16 mouse cellular contexts compared by ENCODE assay signal in genomic region chr5:118679283-118679835, GRCm38 (mm10).
A peak's percentile ranks its signal among the peaks of the same experiment; 100 is the strongest.
DNase-seq lines count a peak whose midpoint lies in the region; ATAC-seq and TF ChIP-seq lines count a peak whose summit lies in the region.
"Had no signal": no experiment of that assay in that cellular context is flagged by ENCODE, and none has a peak within 500 bp of the region (broad histone marks: within the 10 kb centered on the region; RNA-seq: fewer than 3 reads in every experiment).

No protein-coding gene starts in this region.

- DNase-seq in hindbrain, embryonic 10.5 days (ENCODE audit: low spot score): no peak
- peak; percentile 53 for DNase-seq in midbrain, postnatal 0 days (ENCODE audit: low spot score)
- DNase-seq in midbrain, embryonic 11.5 days (ENCODE audit: low spot score, missing footprints): no peak
- DNase-seq in kidney, postnatal 14 days: peak; percentile 49
- DNase-seq in left cerebral cortex, postnatal 10 days (ENCODE audit: extremely low spot score in 1 of 2, low spot score in 2 of 2): no peak
- DNase-seq in c-Kit-positive CD71-positive TER-119-positive erythroid progenitor cells, embryonic 14.5 days (ENCODE audit: low spot score): no peak
- DNase-seq: adrenal gland, postnatal 36 days; cerebellum, adult 11 months; heart, postnatal 36 days; lung, embryonic 14.5 days; right cerebral cortex, postnatal 4 days; thymus, postnatal 25 days had no signal

- ATAC-seq in hindbrain, embryonic 15.5 days (ENCODE audit: low FRiP score, low read depth): peak; percentile 43; the same call in 1 of the 2 replicates
- ATAC-seq in midbrain, postnatal 0 days (ENCODE audit: low FRiP score): no peak
- no peak for ATAC-seq in midbrain, embryonic 11.5 days (ENCODE audit: low FRiP score)
- ATAC-seq: midbrain, embryonic 16.5 days had no signal

- no peaks in the 10 kb centered on the region for H3K9me3 ChIP-seq in hindbrain, embryonic 15.5 days
- no peaks in the 10 kb centered on the region for H3K9me3 ChIP-seq in hindbrain, embryonic 10.5 days
- H3K9me3 ChIP-seq in midbrain, postnatal 0 days (ENCODE audit: low read length): no peaks in the 10 kb centered on the region
- H3K9me3 ChIP-seq in midbrain, embryonic 11.5 days (ENCODE audit: control insufficient read depth, low read length): no peaks in the 10 kb centered on the region
- H3K9me3 ChIP-seq: neural tube, embryonic 13.5 days had no signal

- H3K9ac ChIP-seq in hindbrain, embryonic 15.5 days: no peak overlapping the region
- no peak overlapping the region for H3K9ac ChIP-seq in midbrain, postnatal 0 days (replicated peaks; ENCODE audit: low read length, poor library complexity, severe bottlenecking)
- H3K9ac ChIP-seq in midbrain, embryonic 11.5 days (ENCODE audit: low read length): no peak overlapping the region
- H3K9ac ChIP-seq: lung, embryonic 14.5 days; neural tube, embryonic 13.5 days had no signal

- H3K27ac ChIP-seq in hindbrain, embryonic 15.5 days (replicated peaks): no peak overlapping the region
- H3K27ac ChIP-seq in hindbrain, embryonic 10.5 days: no peak overlapping the region
- no peak overlapping the region for H3K27ac ChIP-seq in midbrain, postnatal 0 days (ENCODE audit: low read depth, low read length)
- H3K27ac ChIP-seq in midbrain, embryonic 11.5 days (ENCODE audit: low read depth, low read length): no peak overlapping the region
- H3K27ac ChIP-seq in small intestine, adult 2 months (ENCODE audit: insufficient read depth, low read depth, low read length): peak overlapping the region; percentile 39
- H3K27ac ChIP-seq: neural tube, embryonic 13.5 days had no signal

- H3K27me3 ChIP-seq in hindbrain, embryonic 15.5 days: no peaks in the 10 kb centered on the region
- H3K27me3 ChIP-seq in hindbrain, embryonic 10.5 days (ENCODE audit: insufficient read depth, poor library complexity, severe bottlenecking): no peaks in the 10 kb centered on the region
- H3K27me3 ChIP-seq in midbrain, postnatal 0 days (ENCODE audit: insufficient read depth, low read length): no peaks in the 10 kb centered on the region
- no peaks in the 10 kb centered on the region for H3K27me3 ChIP-seq in midbrain, embryonic 11.5 days (ENCODE audit: control insufficient read depth, insufficient read depth, low read length)
- no peaks in the 10 kb centered on the region for H3K27me3 ChIP-seq in small intestine, adult 2 months (ENCODE audit: control insufficient read depth, insufficient read depth, low read length)
- H3K27me3 ChIP-seq: neural tube, embryonic 13.5 days had no signal

- 59% methylated on average over 9 of the region's 9 CpGs for WGBS in hindbrain, embryonic 15.5 days
- 86% methylated on average over 9 of the region's 9 CpGs for WGBS in hindbrain, embryonic 10.5 days
- whole genome bisulfite sequencing in midbrain, postnatal 0 days: 76% methylated on average over 9 of the region's 9 CpGs
- WGBS in midbrain, embryonic 11.5 days: 83% methylated on average over 9 of the region's 9 CpGs
- 49% methylated on average over 9 of the region's 9 CpGs for WGBS in small intestine, adult 2 months

- H3K36me3 ChIP-seq in hindbrain, embryonic 15.5 days: peaks cover 3% of the 10 kb centered on the region; the same call in 1 of the 2 replicates
- peaks cover 28% of the 10 kb centered on the region for H3K36me3 ChIP-seq in hindbrain, embryonic 10.5 days
- H3K36me3 ChIP-seq in midbrain, postnatal 0 days (ENCODE audit: insufficient read depth, low read length): no peaks in the 10 kb centered on the region
- H3K36me3 ChIP-seq in midbrain, embryonic 11.5 days (ENCODE audit: control insufficient read depth, insufficient read depth, low read length): peaks cover 3% of the 10 kb centered on the region
- peaks cover 7% of the 10 kb centered on the region for H3K36me3 ChIP-seq in small intestine, adult 2 months (ENCODE audit: control insufficient read depth, insufficient read depth, low read length)

- TF ChIP-seq POLR2A in small intestine, adult 2 months (IDR thresholded peaks at IDR 0.05; ENCODE audit: low read depth, low read length): no peak

- no peak overlapping the region for H3K4me3 ChIP-seq in hindbrain, embryonic 15.5 days
- no peak overlapping the region for H3K4me3 ChIP-seq in hindbrain, embryonic 10.5 days
- H3K4me3 ChIP-seq in midbrain, postnatal 0 days (ENCODE audit: low read depth, low read length): no peak overlapping the region
- no peak overlapping the region for H3K4me3 ChIP-seq in midbrain, embryonic 11.5 days (ENCODE audit: low read depth, low read length)
- peak overlapping the region; percentile 11; the same call in 1 of the 2 replicates for H3K4me3 ChIP-seq in small intestine, adult 2 months (ENCODE audit: low read depth, low read length)
- H3K4me3 ChIP-seq: neural tube, embryonic 13.5 days had no signal

- no peak overlapping the region for H3K4me2 ChIP-seq in hindbrain, embryonic 15.5 days
- no peak overlapping the region for H3K4me2 ChIP-seq in midbrain, postnatal 0 days (ENCODE audit: low read depth, low read length, poor library complexity, severe bottlenecking)
- no peak overlapping the region for H3K4me2 ChIP-seq in midbrain, embryonic 11.5 days
- H3K4me2 ChIP-seq: lung, embryonic 14.5 days; neural tube, embryonic 13.5 days had no signal

- peaks cover 25% of the 10 kb centered on the region for H3K4me1 ChIP-seq in hindbrain, embryonic 15.5 days (replicated peaks)
- peaks cover 41% of the 10 kb centered on the region for H3K4me1 ChIP-seq in hindbrain, embryonic 10.5 days (replicated peaks)
- H3K4me1 ChIP-seq in midbrain, postnatal 0 days (ENCODE audit: insufficient read depth, low read length): no peaks in the 10 kb centered on the region
- no peaks in the 10 kb centered on the region for H3K4me1 ChIP-seq in midbrain, embryonic 11.5 days (ENCODE audit: control insufficient read depth, insufficient read depth, low read length)
- peaks cover 46% of the 10 kb centered on the region for H3K4me1 ChIP-seq in small intestine, adult 2 months (ENCODE audit: control insufficient read depth, insufficient read depth, insufficient read length, low read length)

- TF ChIP-seq CTCF in midbrain, postnatal 0 days (IDR thresholded peaks at IDR 0.05): no peak
- TF ChIP-seq CTCF in small intestine, adult 2 months (IDR thresholded peaks at IDR 0.05; ENCODE audit: extremely low read depth, insufficient read length, insufficient replicate concordance, low read depth, low read length): no peak

- intact Hi-C loops in left cerebral cortex, postnatal 10 days (cut with DNase I): no loop called here

Comparison
In these comparisons a context has a peak if more than half of its experiments do, and no peak if none do; other contexts are left out.
1. DNase-seq: peak in midbrain, postnatal 0 days (single experiment) and kidney, postnatal 14 days (single experiment); none in hindbrain, embryonic 10.5 days (single experiment), midbrain, embryonic 11.5 days (single experiment), left cerebral cortex, postnatal 10 days (0 of 2) and c-Kit-positive CD71-positive TER-119-positive erythroid progenitor cells, embryonic 14.5 days (single experiment).